9 mouse cellular contexts compared by ENCODE assay signal in genomic region chr19:47428794-47429193, GRCm38 (mm10). TPM values are rescaled to one million over a fixed set of nuclear protein-coding genes. Genes with fewer than 3 reads are reported as not detected.
A peak's percentile ranks its signal among the peaks of the same experiment; 100 is the strongest.
DNase-seq lines count a peak whose midpoint lies in the region; TF ChIP-seq lines count a peak whose summit lies in the region.
"Had no signal": no experiment of that assay in that cellular context is flagged by ENCODE, and none has a peak within 500 bp of the region (broad histone marks: within the 10 kb centered on the region; RNA-seq: fewer than 3 reads in every experiment).

No protein-coding gene starts in this region.

- peaks cover 29% of the 10 kb centered on the region for H3K4me1 ChIP-seq in heart, adult 2 months (ENCODE audit: control insufficient read depth, insufficient read depth, low read length)
- H3K4me1 ChIP-seq in liver, adult 2 months (ENCODE audit: control insufficient read depth, insufficient read depth, low read length), result peaks cover 36% of the 10 kb centered on the region

- no peak for TF ChIP-seq EP300 in heart, adult 2 months (IDR thresholded peaks at IDR 0.05; ENCODE audit: insufficient read depth, low read depth, low read length)

- H3K36me3 ChIP-seq in heart, adult 2 months (ENCODE audit: control insufficient read depth, insufficient read depth, low read length), result no peaks in the 10 kb centered on the region; the same call in 1 of the 2 replicates
- no peaks in the 10 kb centered on the region for H3K36me3 ChIP-seq in liver, adult 2 months (ENCODE audit: control insufficient read depth, insufficient read depth, low read length)
- H3K36me3 ChIP-seq: midbrain, embryonic 10.5 days had no signal

- no peak overlapping the region for H3K4me3 ChIP-seq in heart, adult 2 months
- no peak overlapping the region for H3K4me3 ChIP-seq in liver, adult 2 months (ENCODE audit: insufficient read depth, low read depth, low read length)
- H3K4me3 ChIP-seq: midbrain, embryonic 10.5 days had no signal

- peaks cover 4% of the 10 kb centered on the region for H3K79me2 ChIP-seq in heart, adult 2 months (replicated peaks; ENCODE audit: control insufficient read depth, insufficient read depth, low read length)
- peaks cover 17% of the 10 kb centered on the region for H3K79me2 ChIP-seq in liver, adult 2 months (ENCODE audit: control insufficient read depth, insufficient read depth, low read length)

- no peak for DNase-seq in heart, adult 2 months
- DNase-seq in heart, postnatal 25 days (ENCODE audit: low spot score), result no peak
- peak; percentile 92 for DNase-seq in 416B (ENCODE audit: low read depth)
- peak; percentile 14 for DNase-seq in forelimb bud, embryonic 11.5 days (ENCODE audit: low read depth, low spot score)
- DNase-seq in liver, adult 2 months (ENCODE audit: extremely low read depth, low read depth, low spot score), result peak; percentile 49
- DNase-seq in adrenal gland, adult 18-20 months (ENCODE audit: low spot score in 2 of 2), result no peak
- DNase-seq in thymus, postnatal 25 days, result no peak
- DNase-seq in left cerebral cortex, adult 8-10 months (ENCODE audit: low spot score in 2 of 2), result no peak

- no peak for TF ChIP-seq POLR2A in heart, adult 2 months (IDR thresholded peaks at IDR 0.05; ENCODE audit: insufficient read depth, low read depth, low read length)
- TF ChIP-seq POLR2A in liver, adult 2 months (IDR thresholded peaks at IDR 0.05; ENCODE audit: extremely low read depth, insufficient read depth, low read length), result no peak

- no peaks in the 10 kb centered on the region for H3K27me3 ChIP-seq in heart, adult 2 months (ENCODE audit: control insufficient read depth, insufficient read depth, low read length)
- H3K27me3 ChIP-seq in liver, adult 2 months (ENCODE audit: control insufficient read depth, insufficient read depth, low read length), result no peaks in the 10 kb centered on the region

- no peak overlapping the region for H3K9ac ChIP-seq in heart, adult 2 months (ENCODE audit: low read depth, low read length)
- H3K9ac ChIP-seq in liver, adult 2 months (ENCODE audit: low read depth, low read length), result no peak overlapping the region

- peak; percentile 13; the same call in 1 of the 2 replicates for TF ChIP-seq CTCF in heart, adult 2 months (IDR thresholded peaks at IDR 0.05)
- TF ChIP-seq CTCF in liver, adult 2 months (IDR thresholded peaks at IDR 0.05; ENCODE audit: low read depth, low read length), result 0 out of 2 replicates have a peak, but pooled peaks have one; percentile 7

- H3K27ac ChIP-seq in heart, adult 2 months, result peak overlapping the region; percentile 52
- H3K27ac ChIP-seq in liver, adult 2 months (replicated peaks; ENCODE audit: insufficient read depth, low read depth, low read length), result no peak overlapping the region
- H3K27ac ChIP-seq: midbrain, embryonic 10.5 days had no signal

- 37% methylated on average over 7 of the region's 7 CpGs for WGBS in heart, adult 2 months
- 23% methylated on average over 7 of the region's 7 CpGs for WGBS in liver, adult 2 months

- intact Hi-C loops in heart, adult 2 months (cut with DNase I), result loop anchor here (1.0 to 5.0 kb wide), 2 partner anchors 34 to 40 kb away; partner anchors contain the start of gene Sh3pxd2a
- intact Hi-C loops in heart, postnatal 25 days (cut with DNase I), result loop anchor here (2.0 to 5.0 kb wide), 2 partner anchors 34 to 42 kb away; partner anchors contain the start of gene Sh3pxd2a

RNA-seq across cellular contexts. Expression of gene Sh3pxd2a, which starts 35.4 kb away (rescaled TPM):
- 10 to 100 TPM; 52.3 to 53.2 TPM for total RNA-seq in heart, adult 2 months (2021)
- 36.1 and 40.3 TPM in 2 replicates for polyA plus RNA-seq in heart, adult 2 months (2012; rRNA removed)
- 10 to 100 TPM; 63.5 to 63.6 TPM for total RNA-seq in heart, postnatal 25 days (2021)
- total RNA-seq in liver, adult 2 months (2014; rRNA removed), result 4.2 and 7.0 TPM in 2 replicates
- 10.0 and 13.9 TPM in 2 replicates for polyA plus RNA-seq in liver, adult 2 months (2012; rRNA removed)
- total RNA-seq in adrenal gland, adult 18-20 months (2021), result 100 to 1,000 TPM in 1 of 2 experiments, 10 to 100 TPM in 1; 55.1 to 103 TPM
- 10 to 100 TPM; 29.9 to 33.2 (median 31.8) TPM for total RNA-seq in left cerebral cortex, adult 8-10 months (2022)

Comparison
In these comparisons a context has a peak if more than half of its experiments do, and no peak if none do; other contexts are left out.
1. DNase-seq: peak in 416B (single experiment), forelimb bud, embryonic 11.5 days (single experiment) and liver, adult 2 months (single experiment); none in heart, adult 2 months (0 of 2), heart, postnatal 25 days (single experiment), adrenal gland, adult 18-20 months (0 of 2), thymus, postnatal 25 days (single experiment) and left cerebral cortex, adult 8-10 months (0 of 2).